Mouse (Mus musculus) testis, postnatal 10 days (tissue): Measurements from ENCODE around the gene Sipa1l1.

ENCODE experiments used
- DNase-seq: peaks from one replicate; pipeline ENCODE4 v3.0.0; 2021; ENCODE audit warnings: low spot score

The Sipa1l1 gene

DNA sequence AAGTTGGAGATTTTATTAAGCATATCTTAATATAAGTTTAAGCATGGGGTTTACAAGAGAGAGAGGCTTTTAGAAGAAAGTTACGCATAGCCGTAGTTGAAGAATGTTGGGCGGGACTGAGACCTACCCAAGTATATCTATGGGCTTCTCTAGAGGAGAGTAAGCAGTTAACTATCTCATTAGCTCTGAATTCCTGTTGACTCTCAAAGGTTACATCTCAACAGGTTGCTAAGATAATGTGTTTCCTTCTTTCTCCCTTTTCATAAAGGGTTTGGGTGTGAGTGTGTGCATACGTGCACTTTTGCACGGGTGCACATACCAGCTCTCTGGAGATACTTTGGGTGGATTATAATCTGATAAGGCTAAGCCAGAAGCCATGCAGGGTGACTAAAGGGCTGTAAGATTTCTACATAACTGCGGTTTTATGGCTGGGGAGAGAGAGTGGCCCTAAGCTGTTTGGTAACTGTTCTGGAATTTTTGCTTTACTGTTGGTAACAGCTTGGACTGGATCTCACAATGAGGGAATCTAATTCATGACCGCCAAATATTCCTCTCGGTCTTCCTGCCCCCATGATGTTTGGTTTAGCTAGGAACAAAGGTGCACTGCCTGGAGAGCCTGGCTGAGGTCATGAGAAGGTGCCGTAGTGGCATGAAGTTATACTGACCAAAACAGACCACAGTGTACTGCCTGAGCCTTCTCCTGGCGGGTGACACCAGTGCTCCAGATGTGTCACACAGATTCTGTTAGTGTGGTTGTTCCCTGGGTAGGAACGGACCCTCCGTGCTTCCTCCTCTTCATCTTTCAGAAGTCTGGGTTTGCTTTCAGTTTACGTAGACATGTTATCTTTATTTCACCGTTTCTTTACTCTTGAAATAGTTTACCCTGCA is 78.5 kb downstream of the Sipa1l1 start:
- DNase-seq, result no peak

DNA sequence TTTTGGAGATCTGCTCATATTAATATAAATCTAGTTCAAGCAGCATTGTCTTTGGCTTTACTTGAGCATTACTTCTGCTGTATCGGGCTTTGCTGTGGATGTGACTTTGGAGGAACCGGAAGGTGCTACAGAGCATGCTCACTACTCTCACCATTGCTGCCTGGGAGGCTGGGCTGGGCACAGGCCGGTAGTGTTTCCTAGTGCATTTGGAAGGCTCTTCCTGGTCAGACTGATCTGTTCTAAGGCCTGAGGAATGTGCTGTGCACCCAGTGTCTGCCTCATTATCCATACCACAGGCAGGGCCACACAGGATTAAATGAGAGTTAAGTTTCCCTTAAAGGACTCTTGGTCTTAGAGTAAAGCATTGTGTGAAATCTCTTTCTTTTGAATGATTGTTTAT is 79.4 kb downstream of the Sipa1l1 start:
- DNase-seq, result no peak

DNA sequence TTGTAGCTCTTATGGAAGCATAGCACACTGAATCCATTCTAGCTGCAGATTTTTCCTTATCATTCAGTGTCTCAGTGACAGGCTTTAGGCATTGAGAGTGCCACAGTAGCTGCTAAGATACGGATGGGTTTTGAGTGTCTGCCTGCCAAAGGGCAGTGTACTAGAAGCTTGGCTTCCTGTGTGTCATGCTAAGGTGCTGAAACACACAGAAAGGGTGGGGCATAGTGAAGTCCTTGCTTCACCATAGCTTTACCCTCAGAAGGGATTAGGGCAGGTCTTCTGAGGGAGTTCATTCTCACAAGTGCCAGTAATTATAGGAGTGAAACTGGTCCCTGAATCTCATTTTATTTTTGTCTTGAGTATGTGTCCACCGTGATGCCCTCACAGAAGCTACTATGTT is 82.2 kb downstream of the Sipa1l1 start:
- DNase-seq, result peak; percentile 3

DNA sequence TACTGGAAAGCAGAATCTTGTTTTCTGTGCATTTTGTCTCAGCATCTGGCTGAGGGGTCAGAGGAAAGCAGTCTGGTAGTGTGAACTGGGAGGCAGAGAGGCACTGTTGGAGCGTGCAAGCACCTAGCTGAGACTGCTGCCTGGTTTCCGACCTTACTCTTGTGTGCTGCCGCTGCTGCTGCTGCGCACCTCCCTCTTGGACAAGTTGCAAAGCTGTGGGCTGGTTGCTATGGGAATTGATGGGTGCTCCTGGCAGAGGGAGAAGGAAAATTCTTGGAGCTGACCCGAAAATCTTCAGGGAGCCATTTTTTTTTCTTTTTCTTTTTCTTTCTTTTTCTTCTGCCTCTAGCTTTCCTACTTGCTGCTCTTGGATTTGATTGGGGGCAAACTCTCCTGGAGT is 85.0 kb downstream of the Sipa1l1 start:
- DNase-seq, result peak; percentile 23

DNA sequence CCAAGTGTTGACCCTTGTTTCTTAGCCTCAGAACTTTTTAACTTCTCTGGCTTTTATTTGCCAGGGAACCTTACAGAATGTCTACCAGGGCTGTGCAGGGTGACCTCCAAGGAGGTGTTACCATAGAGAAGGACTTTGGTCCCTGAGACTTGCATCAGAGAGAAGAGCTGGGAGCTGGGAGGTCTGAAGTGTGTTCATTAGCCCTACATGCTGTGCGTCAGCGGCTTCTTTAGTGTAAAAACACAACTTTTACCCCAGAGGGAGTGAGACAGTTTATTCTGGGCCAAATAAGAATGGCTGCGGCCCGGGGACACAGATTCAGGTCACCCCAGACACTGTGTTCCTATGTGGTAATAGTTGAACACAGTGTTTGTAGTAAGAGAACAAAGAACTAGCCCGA is 86.9 kb downstream of the Sipa1l1 start:
- DNase-seq, result no peak

DNA sequence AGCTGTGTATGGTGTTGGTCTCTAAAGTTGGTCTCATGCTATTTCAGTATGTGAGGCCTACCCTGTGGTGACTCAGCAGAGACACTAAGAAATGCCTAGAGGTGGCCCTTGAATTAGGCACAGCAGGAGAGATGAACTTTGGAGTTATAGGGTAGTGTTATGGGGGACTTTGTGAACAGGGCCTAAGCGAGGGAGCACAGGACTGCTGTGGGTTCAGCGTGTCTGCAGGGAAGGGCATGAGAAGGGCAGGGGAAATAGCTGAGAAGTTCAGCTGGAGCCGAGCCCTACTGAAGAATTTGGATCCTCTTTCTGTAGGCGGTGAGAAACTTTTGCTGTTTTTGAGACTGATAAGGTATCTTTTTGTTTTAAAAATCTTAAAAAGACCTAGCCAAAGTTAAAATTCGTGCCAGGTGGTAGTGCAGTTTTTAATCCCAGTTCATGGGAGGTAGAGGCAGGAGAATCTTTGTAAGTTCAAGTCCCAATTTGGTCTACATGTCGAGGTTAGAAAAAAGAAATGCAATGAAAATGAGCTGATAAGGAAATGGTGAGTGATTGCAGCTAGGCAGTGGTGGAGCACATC is 87.9 kb downstream of the Sipa1l1 start:
- no peak for DNase-seq

DNA sequence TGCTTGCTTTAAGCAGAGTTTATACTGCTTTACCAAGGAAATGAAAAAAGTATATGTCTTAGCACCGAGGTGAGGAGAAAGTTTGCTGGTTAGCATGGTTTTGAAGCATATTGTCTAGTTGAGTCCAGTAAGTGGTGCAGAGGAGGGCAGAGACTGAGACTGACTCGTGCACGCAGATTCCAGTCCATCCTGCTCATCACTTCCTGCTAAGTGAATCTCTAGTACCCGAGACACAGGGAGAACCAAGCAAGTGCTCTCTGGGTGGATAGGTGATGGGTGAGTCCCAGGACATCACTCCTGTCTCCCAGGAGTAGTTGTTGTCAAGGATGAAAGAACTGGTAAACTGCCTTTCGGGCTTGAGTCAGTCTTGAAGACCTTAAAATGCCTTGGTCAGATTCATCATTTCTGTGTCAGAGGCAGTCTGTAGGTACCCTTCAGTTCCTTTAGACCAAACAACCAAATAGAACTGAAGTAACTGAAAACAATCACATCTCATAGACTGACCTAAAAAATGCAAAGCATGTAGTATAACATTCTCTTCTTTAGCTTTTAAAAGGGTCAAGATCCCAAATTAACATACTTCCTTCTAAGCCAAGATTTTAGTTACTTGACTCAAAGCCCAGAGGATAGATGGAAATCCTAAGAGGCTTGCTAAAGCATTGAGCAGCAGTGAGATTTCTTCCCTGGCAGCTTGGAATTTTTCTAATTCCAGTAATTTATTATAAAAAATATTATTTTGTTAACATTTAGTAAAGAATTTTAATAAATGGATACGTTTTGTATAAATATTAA is 89.1 kb downstream of the Sipa1l1 start:
- no peak for DNase-seq

DNA sequence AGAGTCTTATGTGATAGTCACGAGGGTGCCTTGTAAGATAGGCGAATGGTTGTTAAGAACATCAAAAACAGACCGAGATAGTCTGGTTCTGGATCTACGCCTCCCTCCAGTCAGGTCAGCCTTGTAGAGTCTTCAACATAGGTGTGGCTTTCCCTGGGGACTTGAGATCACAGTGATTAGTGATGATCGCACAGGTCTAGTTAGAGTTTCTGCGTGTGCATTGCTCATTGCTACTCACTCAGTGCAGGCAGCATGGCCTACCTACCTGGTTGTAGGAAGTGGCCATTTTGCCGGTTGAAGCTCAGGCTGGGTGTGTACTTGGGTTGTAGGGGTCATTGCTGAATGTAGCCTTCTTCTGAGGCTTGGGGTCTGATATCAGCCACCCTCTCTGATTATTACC is 94.3 kb downstream of the Sipa1l1 start:
- no peak for DNase-seq

DNA sequence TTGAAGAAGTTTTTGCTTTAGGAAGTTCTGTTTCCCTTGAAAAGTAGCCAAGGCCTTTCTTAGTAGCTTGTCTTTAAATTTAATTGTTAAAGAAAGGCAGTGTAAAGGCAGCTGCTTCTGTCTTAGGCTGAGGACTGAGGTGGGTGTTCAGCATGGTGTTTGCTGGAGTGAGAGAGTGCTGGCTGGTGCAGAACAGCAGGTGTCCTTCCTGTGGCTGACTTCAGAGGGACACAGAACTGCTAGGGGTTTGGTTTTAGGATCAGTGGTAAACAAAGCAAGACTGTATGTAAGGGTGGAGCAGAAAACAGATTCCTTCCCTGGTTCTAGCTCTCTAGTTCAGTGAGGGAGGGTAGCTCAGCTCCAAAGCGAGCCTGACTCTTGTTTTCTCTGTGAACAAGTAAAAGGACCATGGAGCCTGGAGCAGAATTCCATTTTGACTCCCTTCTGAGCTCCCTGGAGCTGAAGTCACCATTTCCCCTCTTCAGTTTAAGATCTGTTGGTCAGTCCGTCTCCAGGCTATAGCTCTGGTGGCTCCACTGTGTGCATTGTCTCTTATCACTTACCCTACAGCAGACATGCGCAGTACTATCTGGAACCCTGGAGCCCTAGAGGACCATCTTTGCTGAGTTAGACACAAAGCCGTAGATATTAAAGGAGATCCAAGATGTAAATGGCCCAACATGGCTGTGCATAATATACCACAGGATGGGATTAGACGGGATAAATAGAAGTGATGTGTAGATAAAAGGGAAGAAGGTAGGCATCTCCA is 95.1 kb downstream of the Sipa1l1 start:
- no peak for DNase-seq

DNA sequence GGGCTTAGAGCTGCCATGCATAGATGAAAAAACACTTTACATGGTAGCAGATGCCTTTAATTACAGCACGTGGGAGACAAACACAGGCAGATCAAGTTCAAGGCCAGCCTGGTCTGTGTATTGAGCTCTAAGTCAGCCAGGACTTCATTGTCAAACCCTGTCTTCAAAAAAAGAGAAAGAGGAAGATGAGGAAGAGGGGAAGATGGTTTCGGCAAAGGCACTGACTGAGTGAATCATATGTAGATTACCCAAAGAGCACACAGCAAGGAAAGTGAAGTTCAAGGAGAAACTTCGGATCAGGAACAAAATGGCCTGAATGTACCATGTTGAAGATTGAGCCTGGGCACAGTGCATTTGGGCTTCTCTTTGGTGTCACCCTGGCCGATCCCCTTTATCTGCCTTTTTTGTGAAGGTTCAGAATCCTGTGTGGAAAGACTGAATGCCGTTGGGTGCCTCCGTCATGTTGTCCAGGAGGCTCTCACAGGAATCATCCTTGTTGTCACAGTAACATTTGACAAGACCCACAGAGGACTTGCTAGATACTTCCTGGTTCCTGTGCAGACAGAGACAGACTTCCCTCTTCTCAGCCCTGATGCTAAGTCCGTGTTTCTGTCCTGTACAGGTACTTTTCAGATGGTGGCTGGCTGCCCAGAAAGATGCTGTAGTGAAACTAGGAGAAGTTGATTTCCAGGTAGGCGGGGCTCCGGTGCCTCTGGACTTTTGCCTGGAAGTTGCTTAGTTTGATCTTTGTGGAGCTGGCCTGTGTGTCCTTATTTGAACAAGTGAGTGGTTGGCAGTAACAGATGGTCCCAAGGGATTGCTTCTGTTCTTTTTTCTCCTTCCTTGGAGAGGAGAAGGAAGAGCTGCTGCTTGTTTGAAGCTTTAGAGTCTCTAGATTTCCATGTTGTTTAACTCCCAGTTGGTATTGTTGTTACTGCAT is 96.5 kb downstream of the Sipa1l1 start:
- DNase-seq, result peak; percentile 58

DNA sequence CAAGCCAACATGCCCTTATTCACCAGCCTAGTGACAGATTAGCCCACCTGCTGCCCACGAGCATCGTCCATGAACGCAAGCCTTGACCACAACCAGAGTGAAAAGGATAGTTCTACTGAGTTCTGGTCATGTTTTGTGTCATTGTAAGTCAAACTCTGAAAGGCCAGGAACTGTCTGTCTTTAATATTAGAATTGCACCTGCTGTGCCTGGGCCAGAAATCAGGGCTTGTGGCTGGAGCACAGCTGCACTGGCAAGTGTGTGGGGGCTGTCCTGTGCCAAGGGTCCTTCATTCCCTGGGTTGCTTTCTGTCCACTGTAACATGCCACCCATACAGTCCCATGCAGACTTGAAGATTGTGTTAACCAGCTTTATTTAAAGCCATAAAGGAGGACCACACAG is 102.3 kb downstream of the Sipa1l1 start:
- no peak for DNase-seq

DNA sequence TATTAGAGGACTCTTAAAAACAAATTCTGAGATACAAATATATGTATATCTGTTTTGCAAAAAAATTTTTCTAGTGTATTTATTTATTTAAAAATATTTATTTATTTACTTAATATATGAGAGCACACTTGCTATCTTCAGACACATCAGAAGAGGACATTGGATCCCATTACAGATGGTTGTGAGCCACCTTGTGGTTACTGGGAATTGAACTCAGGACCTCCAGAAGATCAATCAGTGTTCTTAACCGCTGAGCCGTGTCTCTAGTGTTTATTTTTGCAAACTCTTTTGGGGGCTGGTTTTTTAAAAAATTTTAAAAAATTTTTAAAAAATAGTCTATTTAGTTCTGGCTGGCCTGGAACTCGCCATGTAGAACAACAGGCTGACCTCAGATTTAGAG is 104.4 kb downstream of the Sipa1l1 start:
- DNase-seq, result no peak

DNA sequence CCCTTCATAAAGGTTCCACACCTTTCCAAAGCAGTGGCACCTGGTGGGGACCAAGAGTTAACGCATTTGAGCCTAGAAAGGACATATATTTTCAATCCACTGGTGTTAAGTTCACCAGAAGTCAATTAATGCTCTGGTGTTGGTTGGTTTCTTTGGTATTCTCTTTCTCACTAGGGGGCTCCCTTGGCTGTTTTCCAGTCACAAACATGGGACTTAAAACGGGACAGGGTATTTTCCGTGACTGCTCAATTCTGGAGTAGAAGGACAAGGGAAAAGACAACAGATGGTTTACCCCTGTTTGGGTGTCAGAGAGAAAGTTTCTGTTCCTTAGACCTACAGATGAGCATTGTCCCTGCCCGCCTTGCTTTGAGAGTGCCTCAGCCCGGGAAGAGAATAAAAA is 105.5 kb downstream of the Sipa1l1 start:
- no peak for DNase-seq

DNA sequence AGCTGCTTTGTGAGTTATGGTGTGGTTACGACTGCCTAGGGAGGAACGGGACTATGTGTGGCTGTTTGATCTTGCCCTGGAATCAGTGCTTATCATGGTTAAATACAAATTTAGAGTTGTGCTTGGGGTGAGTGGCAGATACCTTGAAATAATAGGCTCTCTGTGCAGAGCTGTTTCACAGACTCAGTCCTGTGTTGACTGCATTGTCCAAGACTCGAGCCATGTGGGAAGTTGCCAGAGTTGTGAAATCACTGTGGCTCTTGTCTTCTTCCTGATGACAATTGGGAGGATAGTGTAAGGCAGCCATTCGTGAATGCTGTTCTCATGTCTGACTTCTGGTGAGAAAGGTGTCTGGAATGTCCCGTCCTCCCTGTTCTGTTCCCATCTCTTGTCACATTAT is 106.6 kb downstream of the Sipa1l1 start:
- DNase-seq, result no peak

DNA sequence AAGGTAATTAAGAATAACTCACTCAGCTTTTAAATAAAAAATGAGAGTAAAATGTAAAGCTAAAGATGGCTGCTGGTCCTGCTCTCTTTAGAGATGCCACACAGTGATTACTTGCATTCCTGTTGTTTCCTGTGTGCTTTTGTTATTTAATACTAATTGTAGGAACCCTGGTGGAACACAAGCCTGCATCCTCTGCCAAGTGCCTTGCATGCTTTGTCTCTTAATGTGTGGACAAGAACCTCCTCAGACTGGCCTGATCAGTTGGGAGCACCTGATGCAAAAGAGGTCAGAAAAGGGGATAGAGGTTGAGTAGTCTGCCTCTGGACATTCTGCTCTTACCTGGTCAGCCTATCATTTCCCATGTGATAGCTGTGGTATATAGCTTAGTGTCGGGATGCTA is 107.5 kb downstream of the Sipa1l1 start:
- no peak for DNase-seq

DNA sequence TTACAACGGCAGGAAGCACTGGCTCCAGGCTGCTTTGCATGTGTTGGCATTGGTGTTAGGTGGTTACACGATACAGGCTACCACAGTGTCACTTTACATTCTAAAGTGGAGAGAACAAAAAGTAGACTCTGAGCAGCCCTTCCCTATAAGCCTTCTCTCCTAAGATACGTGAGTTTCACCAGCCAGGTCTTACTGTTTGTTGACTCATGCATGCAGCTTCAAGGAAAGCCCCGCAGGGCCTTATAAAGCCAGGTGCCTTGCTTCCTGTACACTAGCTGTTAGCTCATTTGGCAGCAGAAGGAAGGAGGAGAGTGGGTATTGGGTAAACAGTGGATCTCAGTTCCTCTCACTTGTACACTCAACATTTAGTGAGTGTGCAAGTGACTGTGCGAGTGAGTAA is 115.5 kb downstream of the Sipa1l1 start:
- no peak for DNase-seq

DNA sequence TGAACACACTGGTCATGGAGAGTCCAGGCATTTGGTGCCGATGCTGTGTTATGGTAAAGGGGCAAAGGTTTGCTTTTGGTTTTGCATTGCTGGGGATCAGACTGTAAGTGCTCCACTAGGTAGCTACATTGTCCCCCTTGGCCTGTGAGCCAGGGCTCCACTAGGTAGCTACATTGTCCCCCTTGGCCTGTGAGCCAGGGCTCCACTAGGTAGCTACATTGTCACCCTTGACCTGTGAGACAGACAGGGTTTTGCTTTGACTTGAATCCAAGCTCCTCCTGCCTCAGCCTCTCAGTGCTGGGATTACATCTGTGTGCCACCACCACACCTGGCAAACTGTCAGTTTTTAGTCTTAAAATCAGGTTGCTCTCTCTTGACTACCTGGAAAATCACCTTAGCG is 115.9 kb downstream of the Sipa1l1 start:
- DNase-seq, result no peak

DNA sequence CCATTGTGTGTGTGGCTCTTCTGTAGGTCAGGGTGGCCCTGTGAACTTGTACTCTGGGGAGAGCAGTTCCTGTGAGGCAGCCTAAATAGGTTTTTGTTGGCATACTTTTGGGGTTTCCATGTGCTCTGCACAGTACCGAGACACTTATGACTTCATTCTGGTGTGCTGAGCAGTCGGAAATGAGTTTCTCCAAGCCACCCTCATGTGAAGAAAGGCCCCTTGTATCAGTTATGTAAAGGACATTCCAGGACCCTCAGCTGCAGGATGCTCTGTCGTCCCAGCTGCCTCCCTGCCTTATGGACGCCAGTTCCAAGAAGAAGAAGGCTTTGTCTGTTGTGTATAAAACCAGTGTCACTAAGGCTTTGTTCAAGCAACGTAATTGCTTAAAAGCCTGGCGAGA is 116.9 kb downstream of the Sipa1l1 start:
- DNase-seq, result no peak

DNA sequence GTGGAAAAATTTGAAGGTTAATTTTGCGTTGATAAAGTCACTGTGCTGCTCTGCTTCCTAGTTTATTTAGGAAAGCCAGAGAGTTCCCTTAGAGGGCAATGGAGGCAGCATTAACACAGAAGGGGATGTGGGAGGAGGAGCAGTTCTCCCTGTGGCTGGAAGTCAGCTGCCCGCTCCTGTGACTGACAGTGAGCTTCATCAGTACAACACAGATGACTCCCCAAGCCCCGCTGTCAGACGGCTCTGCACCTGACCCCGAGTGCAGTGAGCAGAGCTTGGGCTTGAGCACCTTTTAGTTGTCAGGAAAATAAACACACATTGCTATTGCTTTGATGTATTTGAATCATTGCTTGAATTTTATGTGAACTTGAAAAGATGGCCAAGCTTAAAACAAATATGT is 117.7 kb downstream of the Sipa1l1 start:
- no peak for DNase-seq

DNA sequence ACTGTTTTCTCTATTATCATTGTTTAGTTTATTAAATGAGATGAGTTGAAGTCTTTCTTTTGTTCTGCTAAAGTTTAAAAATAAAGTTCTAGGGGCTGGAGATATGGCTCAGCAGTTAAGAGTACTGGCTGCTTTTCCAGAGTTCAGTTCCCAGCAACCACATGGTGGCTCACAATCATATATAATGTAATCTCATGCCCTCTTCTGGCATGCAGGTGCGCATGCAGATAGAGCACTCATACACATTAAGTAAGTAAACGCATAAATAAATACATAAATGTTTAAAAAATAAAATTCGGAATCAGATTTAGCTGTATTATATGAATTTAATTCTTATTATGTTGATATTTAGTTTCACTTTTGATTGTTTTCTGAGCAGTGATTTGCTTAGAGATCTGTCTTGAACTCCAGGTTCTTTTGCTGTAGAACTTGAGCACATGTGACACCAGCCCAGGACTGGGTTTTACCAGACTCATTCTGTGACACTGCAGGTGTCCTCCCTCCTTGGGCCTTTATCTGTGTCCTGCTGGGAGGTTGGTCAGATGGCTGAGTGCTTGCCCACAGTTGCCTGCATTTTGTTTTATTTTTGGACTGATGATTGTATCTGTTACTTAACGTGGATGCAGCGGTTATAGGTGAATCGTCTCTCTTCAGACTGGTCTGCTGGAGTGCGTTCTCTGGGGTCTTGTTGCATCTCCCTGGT is 124.6 kb downstream of the Sipa1l1 start:
- DNase-seq, result no peak
